ENCODE assay signal across 9 mouse cellular contexts in the genomic region with DNA sequence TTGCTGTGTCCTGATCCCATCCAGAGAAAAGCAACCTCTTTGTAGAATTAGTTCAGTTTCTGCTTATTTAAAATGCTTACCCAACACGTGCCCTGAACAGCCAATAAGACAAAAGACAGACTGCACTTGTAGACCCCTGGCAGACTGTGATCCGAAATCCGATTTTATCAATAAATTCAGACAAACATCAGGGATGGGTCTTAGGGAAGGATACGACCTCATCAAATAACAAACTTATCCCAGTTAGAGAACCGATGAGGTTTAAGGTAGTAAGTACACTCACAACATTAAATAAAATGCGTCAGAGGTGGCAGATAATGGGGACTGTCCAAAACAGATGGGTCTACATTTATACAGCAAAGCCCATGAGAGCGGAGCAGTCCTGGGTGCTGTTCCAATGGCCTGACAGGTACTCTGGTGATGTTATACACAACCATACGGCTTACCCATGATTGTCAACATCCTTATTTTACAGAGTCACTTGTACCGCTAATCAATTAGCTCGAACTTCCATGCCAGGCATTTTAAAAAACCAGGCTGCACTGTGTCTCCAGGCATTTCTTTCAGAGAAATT. TPM values are rescaled to one million over a fixed set of nuclear protein-coding genes. Genes with fewer than 3 reads are reported as not detected.
DNase-seq lines count a peak whose midpoint lies in the region; ATAC-seq and TF ChIP-seq lines count a peak whose summit lies in the region.
"Had no signal": no experiment of that assay in that cellular context is flagged by ENCODE, and none has a peak within 500 bp of the region (broad histone marks: within the 10 kb centered on the region; RNA-seq: fewer than 3 reads in every experiment).

No protein-coding gene starts in this region.

- no peak for TF ChIP-seq CTCF in C2C12 (IDR thresholded peaks at IDR 0.05; ENCODE audit: control insufficient read depth, insufficient read depth, insufficient read length)

- H3K4me2 ChIP-seq in myocyte (ENCODE audit: low read depth), result peak overlapping the region; percentile 73

- peak; percentile 13 for ATAC-seq in erythroid progenitor cell, adult 5-6 weeks (replicated peaks; ENCODE audit: low FRiP score, poor library complexity, severe bottlenecking)

- peak overlapping the region; percentile 48 for H3K4me3 ChIP-seq in C2C12 (ENCODE audit: insufficient read depth, poor library complexity, severe bottlenecking)
- peak overlapping the region; percentile 61 for H3K4me3 ChIP-seq in limb, embryonic 10.5 days
- peak overlapping the region; percentile 44 for H3K4me3 ChIP-seq in myocyte

- H3K27me3 ChIP-seq in C2C12 (ENCODE audit: control insufficient read depth, insufficient read depth, insufficient read length), result no peaks in the 10 kb centered on the region
- H3K27me3 ChIP-seq in limb, embryonic 10.5 days (ENCODE audit: low read depth, poor library complexity, severe bottlenecking), result no peaks in the 10 kb centered on the region
- H3K27me3 ChIP-seq in myocyte (ENCODE audit: control insufficient read depth, insufficient read depth, insufficient read length), result no peaks in the 10 kb centered on the region

- peaks cover 14% of the 10 kb centered on the region for H3K4me1 ChIP-seq in limb, embryonic 10.5 days

- intact Hi-C loops in left cerebral cortex, postnatal 10 days (cut with DNase I), result no loop called here

- H3K9me3 ChIP-seq in limb, embryonic 10.5 days (replicated peaks), result peaks cover 14% of the 10 kb centered on the region; the same call in 1 of the 2 replicates

- H3K27ac ChIP-seq in limb, embryonic 10.5 days, result peak overlapping the region; percentile 92

- H3K79me2 ChIP-seq in C2C12 (ENCODE audit: control insufficient read depth, insufficient read depth) (peaks cover 55% of the 10 kb centered on the region), myocyte (ENCODE audit: control insufficient read depth, insufficient read depth) (peaks cover 38% of the 10 kb centered on the region)

- peak; percentile 54 for DNase-seq in embryo, embryonic 11 days
- no peak for DNase-seq in embryo, embryonic 10.5 days (ENCODE audit: low spot score)
- no peak for DNase-seq in limb, embryonic 10.5 days (ENCODE audit: low spot score)
- no peak for DNase-seq in c-Kit-positive CD71-positive TER-119-positive erythroid progenitor cells, embryonic 14.5 days (ENCODE audit: low spot score)
- DNase-seq in left cerebral cortex, postnatal 10 days (ENCODE audit: extremely low spot score in 1 of 2, low spot score in 2 of 2), result no peak

- WGBS in limb, embryonic 10.5 days, result 37% methylated on average over 10 of the region's 10 CpGs

- H3K36me3 ChIP-seq in C2C12 (ENCODE audit: control insufficient read depth, insufficient read depth) (peaks cover 44% of the 10 kb centered on the region), myocyte (ENCODE audit: control insufficient read depth, insufficient read depth) (peaks cover 20% of the 10 kb centered on the region)
- H3K36me3 ChIP-seq in limb, embryonic 10.5 days, result peaks cover 45% of the 10 kb centered on the region

- peak overlapping the region; percentile 87 for H3ac ChIP-seq in C2C12 (ENCODE audit: control insufficient read depth, insufficient read length, low read depth)
- H3ac ChIP-seq in myocyte (ENCODE audit: control insufficient read depth, insufficient read length), result peak overlapping the region; percentile 1

- TF ChIP-seq POLR2A in myocyte (IDR thresholded peaks at IDR 0.05; ENCODE audit: insufficient read length, low read depth), result no peak

- peaks cover 46% of the 10 kb centered on the region for H3K79me3 ChIP-seq in C2C12 (ENCODE audit: low read depth)

TF ChIP-seq in C2C12, 6 proteins besides CTCF, POLR2A, EP300 and RAD21:
- TF ChIP-seq MYOD1 (IDR thresholded peaks at IDR 0.05; ENCODE audit: control insufficient read depth, insufficient read length, low read depth), result no peak
- peak; percentile 87 for TF ChIP-seq USF1 (IDR thresholded peaks at IDR 0.05; ENCODE audit: low read depth)

TF ChIP-seq in myocyte, 11 proteins besides CTCF, POLR2A, EP300 and RAD21:
- TF ChIP-seq USF1 (IDR thresholded peaks at IDR 0.05; ENCODE audit: low read depth), result peak; percentile 82
- no peak for TF ChIP-seq TCF12 (IDR thresholded peaks at IDR 0.05; ENCODE audit: insufficient read depth, poor library complexity, severe bottlenecking)

RNA-seq across cellular contexts. Expression of a gene that starts 0.8 kb away (rescaled TPM):
- polyA plus RNA-seq in C2C12 (2012; fragmentation: generic; extraction: Trizol), result 54.4 TPM
- total RNA-seq in erythroid progenitor cell, adult 5-6 weeks (2015; ENCODE audit: low replicate concordance), result 297 and 306 TPM in 2 replicates
- total RNA-seq in erythroid progenitor cell, adult 5-6 weeks (2017; ENCODE audit: low replicate concordance), result 349 and 388 TPM in 2 replicates
- 206 and 245 TPM in 2 replicates for polyA plus RNA-seq in limb, embryonic 10.5 days (2016; fragmentation: Nextera tagmentation; extraction: Ambion mirVana)
- 37.7 TPM for polyA plus RNA-seq in myocyte (2012; fragmentation: generic; extraction: Trizol)
- 10 to 100 TPM; 42.0 to 44.4 TPM for total RNA-seq in left cerebral cortex, postnatal 10 days (2021)

RNA-seq across cellular contexts. Expression of a gene that starts 0.8 kb away (rescaled TPM):
- polyA plus RNA-seq in C2C12 (2012; fragmentation: generic; extraction: Trizol), result 0.02 TPM
- total RNA-seq in erythroid progenitor cell, adult 5-6 weeks (2015; ENCODE audit: low replicate concordance), result not detected in 2 replicates
- total RNA-seq in erythroid progenitor cell, adult 5-6 weeks (2017; ENCODE audit: low replicate concordance), result not detected in 2 replicates
- not detected in 2 replicates for polyA plus RNA-seq in limb, embryonic 10.5 days (2016; fragmentation: Nextera tagmentation; extraction: Ambion mirVana)
- polyA plus RNA-seq in myocyte (2012; fragmentation: generic; extraction: Trizol), result 0.02 TPM
- total RNA-seq in left cerebral cortex, postnatal 10 days (2021), result 1 to 10 TPM; 1.2 to 1.5 TPM
- total RNA-seq: gastrocnemius, postnatal 4 days had no signal

RNA-seq across cellular contexts. Expression of a gene that starts 49.8 kb away (rescaled TPM):
- polyA plus RNA-seq in C2C12 (2012; fragmentation: generic; extraction: Trizol), result 0.69 TPM
- total RNA-seq in erythroid progenitor cell, adult 5-6 weeks (2015; ENCODE audit: low replicate concordance), result not detected in 2 replicates
- 0.30 and 0.64 TPM in 2 replicates for total RNA-seq in erythroid progenitor cell, adult 5-6 weeks (2017; ENCODE audit: low replicate concordance)
- 1.2 and 1.3 TPM in 2 replicates for polyA plus RNA-seq in limb, embryonic 10.5 days (2016; fragmentation: Nextera tagmentation; extraction: Ambion mirVana)
- polyA plus RNA-seq in myocyte (2012; fragmentation: generic; extraction: Trizol), result 1.4 TPM
- total RNA-seq in left cerebral cortex, postnatal 10 days (2021), result under 1 TPM; 0.06 to 0.20 TPM
